Mouse (Mus musculus): ENCODE measurements at regions not wholly inside any gene's neighbourhood (a gene's known extent, or its start where the extent isn't known, plus 50 kb on each side); places are given as distances from the start of the nearest gene placed in this dataset.

DNA sequence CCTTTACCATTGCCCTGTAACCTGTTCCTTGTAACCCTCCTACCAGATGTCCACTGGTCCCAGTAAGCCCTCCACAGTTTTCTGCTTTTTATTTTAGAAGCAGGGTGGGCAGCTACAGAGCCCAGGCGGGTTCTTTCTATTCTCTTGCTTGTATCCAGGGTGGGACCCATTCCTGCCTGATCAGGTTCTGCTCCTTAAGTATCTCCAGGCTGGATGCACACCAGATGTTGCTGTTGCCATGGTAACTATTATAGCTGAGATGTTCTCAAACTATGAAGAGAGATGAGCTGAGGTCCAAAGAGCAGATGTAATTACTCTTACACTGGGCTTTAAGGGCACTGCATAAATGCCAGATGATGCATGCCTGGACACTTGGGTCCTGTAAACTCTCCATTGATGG, 335.3 kb upstream of the Kazn start:
- in situ Hi-C loops (cut with MboI, MseI) = no loop called here

DNA sequence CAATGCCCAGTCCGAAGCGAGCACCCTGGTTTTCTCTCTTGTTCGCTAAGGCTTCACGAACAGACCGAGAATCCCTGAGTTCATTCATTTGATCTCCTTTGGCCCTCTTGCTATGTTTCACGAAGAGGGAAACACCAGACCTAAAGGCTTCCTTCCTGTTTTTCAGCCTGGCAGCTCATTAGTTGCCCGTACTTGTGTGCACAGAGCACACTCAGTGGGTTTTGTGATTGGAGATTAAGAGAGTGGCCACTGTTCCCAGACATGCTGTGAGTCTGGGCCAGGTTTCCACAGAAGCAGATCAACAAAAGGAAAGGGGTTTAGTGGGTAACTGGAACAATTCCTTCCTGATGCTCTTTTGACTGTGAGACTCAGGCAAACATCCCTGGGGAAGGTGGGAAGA, 331.5 kb upstream of the Kazn start:
- in situ Hi-C loops (cut with MboI, MseI) = no loop called here

DNA sequence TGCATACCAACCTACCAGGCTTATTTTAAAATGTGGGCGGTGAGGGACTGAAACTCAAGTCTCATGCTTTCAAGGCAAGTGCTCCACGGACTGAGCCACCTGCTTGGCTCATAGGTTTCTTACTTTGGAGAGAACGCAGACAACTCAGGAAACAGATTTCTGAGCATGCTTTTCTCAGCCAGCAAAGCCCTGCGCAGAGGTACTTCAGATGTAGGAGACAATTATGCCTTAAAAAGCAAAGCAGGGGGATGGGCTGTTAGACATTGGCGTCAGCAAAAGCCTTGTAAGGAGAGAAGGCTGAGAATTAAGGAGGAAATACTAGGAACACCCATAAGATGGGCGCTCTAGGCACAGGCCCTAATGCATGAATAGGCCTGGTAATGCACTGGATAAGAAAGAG, 329.4 kb upstream of the Kazn start:
- in situ Hi-C loops (cut with MboI, MseI) = no loop called here

DNA sequence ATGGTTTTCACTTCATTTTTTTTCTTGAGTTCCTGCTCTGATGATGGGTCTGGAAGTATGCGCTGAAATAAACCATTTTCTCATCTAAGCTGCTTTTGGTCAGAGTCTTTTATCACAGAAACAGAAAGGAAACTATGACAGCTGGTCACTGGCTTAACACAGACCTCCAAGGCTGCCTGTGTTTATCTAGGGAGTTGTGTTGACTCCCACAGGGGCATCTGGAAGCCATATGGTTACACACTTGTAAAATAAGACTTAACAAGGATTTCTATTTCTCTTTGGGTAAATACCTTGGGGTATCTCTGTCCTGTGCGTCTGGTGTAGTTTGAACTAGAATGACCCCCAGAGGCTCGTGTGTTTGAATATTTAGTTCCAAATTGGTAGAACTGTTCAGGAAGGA, 315.5 kb upstream of the Kazn start:
- in situ Hi-C loops (cut with MboI, MseI) = no loop called here

DNA sequence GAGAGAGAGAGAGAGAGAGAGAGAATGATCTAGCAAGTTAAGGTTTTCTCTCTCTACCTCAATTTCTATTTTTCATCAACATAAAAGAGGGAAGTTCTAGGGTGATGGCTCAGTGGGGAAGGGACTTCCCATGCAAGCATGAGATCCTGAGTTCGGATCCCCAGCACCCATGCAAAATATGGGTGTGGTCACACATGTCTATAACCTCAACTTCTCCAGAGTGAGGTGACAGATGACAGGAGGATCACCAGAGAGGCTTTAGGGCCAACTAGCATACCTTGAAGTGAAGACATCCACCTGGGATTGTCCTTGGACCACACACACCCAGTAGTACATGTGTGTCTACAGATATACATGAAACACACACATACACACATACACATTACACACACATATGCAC, 306.7 kb upstream of the Kazn start:
- in situ Hi-C loops (cut with MboI, MseI) = no loop called here

DNA sequence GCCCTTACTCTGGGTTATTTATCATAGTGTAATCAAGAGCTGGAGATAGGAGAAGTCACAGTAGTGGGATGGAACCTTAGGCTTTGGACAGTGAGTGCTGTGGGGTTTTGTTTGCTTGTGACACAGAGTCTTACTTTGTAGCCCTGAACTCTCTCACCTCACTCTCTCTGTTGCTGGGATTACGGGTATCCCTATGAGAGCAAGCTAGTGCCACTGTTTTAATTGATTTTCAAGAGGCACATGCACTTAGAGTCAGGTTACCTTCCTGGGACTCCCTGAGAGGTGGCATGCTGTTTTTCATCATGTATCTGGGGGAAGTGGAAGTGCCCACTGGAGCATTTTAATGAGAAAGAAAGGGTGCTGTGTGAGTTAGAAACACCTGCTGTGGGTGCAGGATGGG, 306.0 kb upstream of the Kazn start:
- in situ Hi-C loops (cut with MboI, MseI) = no loop called here

DNA sequence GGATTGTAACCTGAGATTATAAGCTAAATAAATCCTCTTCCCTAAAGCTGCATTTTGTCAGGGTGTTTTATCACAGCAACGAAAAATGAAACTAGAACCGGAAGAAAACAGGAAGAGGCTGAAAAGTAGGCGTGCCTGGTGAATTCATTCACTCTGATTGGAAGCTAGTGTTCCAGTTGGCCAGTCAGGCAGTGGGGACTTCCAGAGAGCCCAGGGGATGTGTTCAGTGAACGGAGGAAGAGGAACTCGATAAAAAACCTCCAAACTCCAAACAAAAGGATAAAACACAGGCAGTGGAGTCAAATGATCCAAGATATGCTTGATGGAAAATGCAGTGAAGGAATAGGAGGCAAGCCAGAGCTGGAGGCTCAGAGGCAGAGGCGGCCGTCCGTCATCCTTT, 305.5 kb upstream of the Kazn start:
- in situ Hi-C loops (cut with MboI, MseI) = no loop called here

DNA sequence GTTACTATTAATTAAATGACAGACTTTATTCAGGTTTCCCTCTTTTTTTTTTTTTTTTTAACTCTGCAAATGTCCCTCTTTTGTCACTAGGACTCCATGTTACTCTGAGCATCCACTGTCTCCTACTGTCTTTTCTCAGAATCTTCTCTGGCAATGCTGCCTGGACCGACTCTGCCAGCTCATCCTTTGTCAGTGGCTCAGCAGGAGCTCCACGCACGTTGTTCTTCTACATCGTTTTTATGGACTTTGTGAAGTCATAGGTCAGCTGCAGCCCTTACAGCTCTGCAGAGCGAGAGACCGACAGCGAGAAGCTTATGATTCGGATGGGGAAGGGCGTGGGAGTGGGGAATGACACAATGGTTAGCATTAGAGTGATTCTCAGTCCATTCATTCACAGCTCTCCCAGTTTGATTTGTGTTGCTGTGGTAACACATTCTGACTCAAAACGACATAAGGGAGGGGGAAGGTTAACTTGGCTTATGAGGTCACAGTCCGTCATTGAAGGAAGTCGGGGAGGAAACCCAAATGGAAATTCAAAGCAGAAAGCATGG, 300.1 kb upstream of the Kazn start:
- in situ Hi-C loops (cut with MboI, MseI) = no loop called here

DNA sequence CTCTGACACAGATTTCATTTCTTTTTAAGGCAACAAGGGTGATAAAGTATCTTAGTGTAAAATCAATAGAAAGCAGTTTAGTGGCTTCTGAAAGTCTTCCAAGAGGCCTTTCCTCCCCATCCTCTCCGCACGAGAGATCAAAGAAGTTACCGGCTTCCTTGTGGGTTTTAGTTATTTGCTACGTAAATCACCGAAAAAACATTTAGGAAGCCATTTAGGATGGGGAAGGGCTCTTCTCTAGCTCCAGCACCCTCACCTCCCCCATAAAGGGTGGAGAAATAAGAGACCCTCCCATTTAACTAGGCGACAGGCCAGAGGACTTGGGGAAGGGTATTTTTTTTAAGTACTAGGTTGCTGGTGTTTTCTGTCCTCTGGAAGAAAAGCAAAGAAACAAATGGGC, 287.9 kb upstream of the Kazn start:
- in situ Hi-C loops (cut with MboI, MseI) = no loop called here

DNA sequence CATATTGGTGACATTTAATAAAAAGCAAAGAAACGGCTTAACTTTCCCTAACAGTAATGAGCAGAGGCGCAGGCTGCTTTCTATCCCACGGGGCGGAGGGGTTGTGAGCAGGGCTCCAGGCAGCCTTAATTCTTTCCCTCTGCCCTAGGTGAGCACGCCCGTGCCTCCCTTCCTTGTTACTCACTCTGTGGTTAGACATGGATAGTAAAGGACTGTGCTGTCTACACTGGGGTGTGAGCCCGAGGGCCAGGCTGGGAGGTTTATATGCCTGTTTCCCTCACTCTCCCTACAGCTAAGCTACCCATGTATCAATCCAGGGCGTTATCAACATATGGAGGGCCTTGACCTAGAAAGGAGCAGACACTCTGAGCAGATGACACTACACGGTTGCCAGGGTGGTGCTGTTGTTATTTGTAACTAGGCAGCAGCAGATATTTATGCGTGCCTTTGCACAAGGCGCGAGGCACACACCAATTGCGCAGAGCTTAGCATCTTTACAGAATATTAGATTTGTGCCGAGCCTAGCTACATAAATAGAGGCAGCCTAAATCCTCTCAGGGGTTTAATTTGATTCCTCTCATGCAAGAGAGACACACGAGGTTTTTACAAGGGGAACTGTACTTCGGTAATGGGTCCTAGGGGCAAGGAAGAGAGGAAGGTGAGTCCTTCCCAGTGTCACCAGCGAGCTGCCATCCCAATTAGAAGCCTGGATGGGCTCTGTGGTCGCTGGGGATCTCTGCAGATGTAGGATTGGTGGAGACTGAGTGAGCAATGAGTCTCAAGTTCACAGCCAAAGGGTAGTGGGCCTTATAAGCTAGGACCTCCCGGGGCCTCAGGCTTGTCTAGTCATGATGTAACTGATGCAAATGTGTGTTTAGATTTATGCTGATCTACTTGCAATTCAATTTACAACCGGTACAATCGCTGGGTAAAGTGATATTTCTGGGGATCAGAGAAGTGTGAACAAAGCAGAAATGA, 278.6 kb upstream of the Kazn start:
- in situ Hi-C loops (cut with MboI, MseI) = no loop called here

DNA sequence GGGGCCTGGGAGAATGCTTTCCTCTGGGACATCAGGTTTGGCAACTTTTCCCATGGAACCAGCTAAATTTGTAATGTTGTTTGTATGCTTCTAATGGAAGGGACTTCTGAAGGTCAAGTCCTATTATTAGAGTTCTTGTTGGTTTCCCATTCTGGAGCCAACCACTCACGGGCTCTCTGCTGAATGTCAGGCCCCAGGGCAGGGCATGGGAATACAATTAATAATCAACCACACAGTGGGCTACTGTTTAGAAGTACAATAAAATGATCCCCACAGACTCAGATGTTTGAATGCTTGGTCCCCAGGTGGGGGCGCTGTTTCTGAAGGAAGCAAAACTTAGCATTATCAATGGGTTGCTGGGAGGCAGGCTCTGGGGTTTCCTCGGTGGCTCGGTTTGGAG, 275.6 kb upstream of the Kazn start:
- in situ Hi-C loops (cut with MboI, MseI) = no loop called here

DNA sequence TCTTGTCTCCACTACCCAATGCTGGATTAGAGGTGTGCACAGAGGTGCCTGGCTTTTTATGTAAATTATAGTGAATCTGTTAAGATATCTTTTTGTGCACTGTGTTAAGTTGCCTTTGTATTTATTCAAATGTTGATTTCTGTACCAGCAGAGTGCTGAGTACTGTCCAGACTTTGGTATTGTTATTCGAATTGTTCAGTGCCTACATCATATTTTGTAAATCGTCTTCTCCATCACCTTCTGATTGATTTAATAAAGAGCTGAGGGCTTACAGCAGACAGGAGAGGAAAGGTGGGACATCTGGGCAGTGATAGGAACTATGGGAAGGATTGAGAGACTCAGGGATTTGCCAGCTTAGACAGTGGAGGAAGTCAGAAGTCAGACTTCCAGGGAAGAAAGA, 270.2 kb upstream of the Kazn start:
- in situ Hi-C loops (cut with MboI, MseI) = loop anchor here in 1 of 2 experiments (10.0 kb wide), 1 partner anchor 1615 kb away; no protein-coding TSS in a partner anchor

DNA sequence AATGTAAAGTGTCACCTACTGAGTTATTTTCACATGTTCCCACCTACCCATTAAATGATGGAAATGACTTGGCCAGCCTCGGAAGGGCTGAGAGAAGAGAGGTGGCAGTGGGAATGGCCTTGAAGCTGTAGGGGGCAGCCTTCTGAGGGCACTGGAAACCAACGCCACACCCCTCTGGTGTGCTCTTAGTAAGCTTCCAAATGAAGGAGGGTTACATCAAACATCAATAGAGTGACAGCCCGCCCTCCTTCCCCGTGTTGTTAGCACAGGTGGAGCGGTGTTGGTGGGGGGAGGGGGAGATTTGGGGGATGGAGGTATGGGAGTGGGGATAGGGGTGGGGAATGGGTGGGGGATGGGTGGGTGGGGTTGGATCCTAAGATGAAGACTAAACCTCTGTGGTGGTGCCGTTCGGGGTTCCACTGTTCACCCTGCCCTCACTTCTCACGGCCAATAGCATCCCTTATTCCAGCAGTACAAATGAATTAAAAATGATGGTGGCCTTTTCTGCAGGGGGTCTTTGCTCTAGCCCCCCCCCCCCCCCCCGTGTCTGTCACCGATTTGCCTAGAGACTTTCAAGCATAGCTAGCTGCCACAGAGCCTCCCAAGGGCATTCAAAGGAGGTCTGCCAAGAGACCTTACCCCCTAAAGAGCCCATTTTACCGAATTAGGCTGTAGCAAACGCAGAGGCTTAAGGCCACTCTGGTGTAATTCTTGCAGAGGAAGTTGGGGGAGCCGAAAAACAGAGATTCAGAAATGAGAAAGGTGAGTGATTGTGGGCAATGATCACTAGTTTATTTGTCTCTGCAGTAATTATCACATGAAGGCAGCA, 267.4 kb upstream of the Kazn start:
- in situ Hi-C loops (cut with MboI, MseI) = loop anchor here in 1 of 2 experiments (10.0 kb wide), 1 partner anchor 1618 kb away; no protein-coding TSS in a partner anchor

DNA sequence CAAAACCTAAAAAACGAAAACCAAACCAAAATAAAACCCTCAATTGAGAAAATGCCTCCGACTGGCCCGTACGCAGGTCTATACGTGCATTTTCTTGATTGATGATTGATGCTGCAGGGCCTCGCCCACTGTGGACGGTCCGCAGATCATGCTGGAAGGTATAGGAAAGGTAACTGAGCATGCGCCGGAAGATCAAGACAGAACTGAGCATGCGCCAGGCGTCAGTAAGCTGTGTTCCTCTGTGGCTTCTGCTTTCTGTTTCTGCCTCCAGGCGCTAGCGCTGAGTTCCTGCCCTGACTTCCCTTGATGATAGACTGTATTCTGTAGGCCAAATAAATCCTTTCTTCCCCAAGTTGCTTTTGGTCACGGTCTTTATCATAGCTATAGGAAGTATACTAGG, 264.6 kb upstream of the Kazn start:
- in situ Hi-C loops (cut with MboI, MseI) = loop anchor here in 1 of 2 experiments (10.0 kb wide), 1 partner anchor 1621 kb away; no protein-coding TSS in a partner anchor

DNA sequence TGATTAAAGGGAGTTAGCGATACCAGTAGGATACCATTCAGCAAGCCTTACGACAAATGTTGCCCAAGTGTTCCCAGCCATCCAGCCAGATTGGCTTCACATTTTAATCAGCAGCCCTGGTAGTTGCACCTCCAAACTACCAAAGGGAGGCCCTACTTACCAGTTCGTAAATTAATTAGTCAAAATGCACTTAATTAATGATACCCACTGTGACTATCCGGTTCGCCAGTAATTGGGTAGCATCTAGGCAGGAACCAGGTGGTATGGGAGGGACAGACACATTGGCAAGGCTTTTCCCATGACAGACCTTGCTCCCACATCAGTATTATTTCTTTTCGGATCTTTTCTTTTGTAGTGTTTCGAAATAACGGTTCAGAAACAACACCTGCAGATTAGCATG, 262.0 kb upstream of the Kazn start:
- in situ Hi-C loops (cut with MboI, MseI) = loop anchor here in 1 of 2 experiments (10.0 kb wide), 1 partner anchor 1624 kb away; no protein-coding TSS in a partner anchor

DNA sequence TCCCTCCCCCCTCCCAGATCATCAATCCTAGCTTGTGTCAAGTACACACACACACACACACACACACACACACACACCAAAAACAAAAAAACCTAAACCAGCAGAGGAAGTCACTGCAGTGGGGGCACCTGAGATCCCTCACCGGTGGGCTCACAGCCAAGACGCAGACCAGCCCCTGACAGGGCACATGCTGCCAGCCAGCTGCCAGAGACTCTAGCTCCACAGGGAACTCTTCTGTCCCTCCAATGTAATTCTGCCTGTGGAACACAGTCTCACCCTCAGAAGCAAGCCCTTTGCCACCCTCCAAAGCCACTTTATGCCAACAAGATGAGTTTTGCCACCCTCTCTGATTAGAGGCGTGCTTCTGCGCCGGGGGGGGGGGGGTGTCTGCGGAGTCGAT, 261.3 kb upstream of the Kazn start:
- in situ Hi-C loops (cut with MboI, MseI) = loop anchor here in 1 of 2 experiments (10.0 kb wide), 1 partner anchor 1624 kb away; no protein-coding TSS in a partner anchor

DNA sequence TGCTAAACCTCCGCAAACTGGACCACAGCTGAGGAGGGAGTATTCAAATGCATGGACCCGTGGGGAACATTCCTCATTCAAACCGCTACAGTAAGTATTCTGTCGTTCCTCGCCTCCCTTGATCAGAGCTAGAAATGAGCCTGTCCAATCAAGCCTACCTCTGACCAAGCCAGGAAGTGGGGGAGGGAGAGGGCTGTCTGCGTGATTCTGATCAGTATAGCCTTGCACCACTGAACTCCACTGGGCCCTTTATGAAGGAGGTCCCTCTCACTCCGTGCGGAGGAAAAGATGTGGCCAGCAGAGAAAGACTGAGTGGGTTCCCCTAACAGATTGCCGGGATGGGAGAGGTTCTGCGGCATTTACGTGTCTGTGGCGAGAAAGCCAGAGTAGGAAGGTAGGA, 257.4 kb upstream of the Kazn start:
- in situ Hi-C loops (cut with MboI, MseI) = no loop called here

DNA sequence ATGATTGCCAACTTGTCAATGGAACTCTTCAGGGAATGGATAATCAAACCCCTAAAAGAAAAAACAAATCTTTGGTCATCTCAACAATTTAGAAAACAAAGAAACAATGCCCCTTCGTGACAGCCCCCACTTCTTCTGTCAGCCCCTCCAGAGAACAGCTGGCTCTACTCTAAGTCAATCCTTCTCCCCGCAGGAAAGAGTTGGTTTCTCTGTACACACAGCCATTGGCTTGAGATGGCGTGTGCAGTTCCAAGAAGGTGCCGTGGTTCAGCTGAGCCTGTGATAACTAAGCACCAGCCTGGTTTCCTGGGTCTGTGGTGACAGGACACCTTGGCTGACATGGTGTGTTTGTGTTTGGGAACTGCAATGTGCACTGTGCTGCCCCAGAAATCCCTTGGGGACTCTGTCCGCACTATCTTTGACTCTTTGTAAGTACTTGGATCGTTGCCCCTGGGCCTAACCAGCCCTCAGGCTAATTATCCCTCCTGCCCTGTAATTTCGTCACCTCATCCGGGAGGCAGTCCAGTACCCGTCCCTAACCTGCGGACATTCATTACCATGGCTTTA, 253.8 kb upstream of the Kazn start:
- in situ Hi-C loops (cut with MboI, MseI) = no loop called here

DNA sequence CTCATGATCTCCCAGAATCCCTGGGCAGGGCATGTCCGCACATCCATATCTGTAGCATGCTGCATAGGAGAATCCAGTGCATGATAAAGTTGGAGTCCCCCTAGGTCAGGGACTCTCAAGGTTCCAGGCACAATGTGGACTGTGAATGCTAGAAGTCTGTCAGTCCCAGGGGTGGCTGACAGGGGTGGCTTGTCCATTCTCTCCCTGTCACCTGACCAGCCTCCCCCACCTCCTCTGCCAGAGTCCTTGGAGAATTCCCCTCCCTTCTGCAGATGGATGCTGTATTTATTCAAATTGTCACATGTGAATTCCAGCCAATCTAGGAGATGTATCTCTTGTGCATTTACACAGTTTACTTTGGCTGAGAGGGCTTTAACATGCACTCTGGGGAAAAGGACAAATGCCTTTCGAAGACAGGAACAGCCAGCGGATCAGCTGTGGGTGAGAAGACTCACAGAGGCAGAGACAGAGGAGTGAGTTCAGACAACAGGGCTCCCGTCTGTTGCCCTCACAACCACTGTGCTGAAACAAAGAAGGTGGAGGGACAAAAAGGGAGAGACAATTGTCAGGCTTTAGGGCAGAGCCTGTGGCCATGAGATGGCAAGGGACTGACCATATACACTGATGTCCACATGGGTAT, 246.7 kb upstream of the Kazn start:
- in situ Hi-C loops (cut with MboI, MseI) = no loop called here

DNA sequence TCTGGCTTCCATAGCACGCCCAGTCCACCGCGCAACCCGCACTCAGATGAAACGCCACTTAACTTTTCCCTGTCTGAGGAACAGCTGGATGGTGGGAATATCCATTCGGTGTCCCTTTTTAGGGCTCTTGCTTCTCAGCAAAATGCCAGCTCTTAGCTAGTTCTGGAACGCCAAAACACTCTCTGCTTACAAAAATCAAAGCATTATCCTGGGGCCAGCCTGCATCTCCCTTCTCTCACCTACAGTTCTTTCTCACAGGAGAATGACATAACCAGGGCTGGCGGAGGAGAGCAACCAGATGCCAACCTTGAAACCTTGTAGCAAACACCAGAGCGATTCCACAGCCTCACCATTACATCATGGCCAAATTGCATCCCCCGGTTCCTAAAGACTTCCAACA, 236.4 kb upstream of the Kazn start:
- in situ Hi-C loops (cut with MboI, MseI) = no loop called here

DNA sequence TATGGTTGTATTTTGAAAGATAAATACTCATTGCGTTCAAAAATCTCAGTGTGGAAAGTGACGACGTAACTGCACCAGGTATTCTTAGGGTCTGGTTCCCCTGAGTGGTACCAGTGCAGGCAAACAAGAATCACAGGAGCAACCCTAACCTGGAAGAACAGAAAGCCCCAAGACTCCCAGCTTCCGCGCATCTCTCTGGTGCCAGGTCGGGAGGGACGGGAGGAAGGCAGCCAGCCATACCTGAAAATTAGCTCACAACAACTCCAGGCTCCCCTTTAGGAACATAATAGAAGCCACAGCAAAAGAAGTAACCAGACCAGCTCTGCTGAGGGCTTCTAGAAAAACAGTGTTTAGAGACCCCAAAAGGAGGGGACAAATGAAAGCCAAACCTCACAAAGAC, 235.4 kb upstream of the Kazn start:
- in situ Hi-C loops (cut with MboI, MseI) = no loop called here

Data from T-helper 17 cell (primary cell).